Mouse (Mus musculus): ENCODE data around the gene Col4a1.

Gene Col4a1

GRCm38 (mm10) chr8:11327722-11328417, 15.2 kb upstream of the Col4a1 start:
- DNase-seq (ENCODE audit: low spot score): no peak

- no peak for DNase-seq (ENCODE audit: low spot score)
These were observed 14.7 kb upstream of the Col4a1 start for GRCm38 (mm10) chr8:11327298-11327697.

GRCm38 (mm10) chr8:11324801-11325395, 12.3 kb upstream of the Col4a1 start:
- no peak for DNase-seq (ENCODE audit: low spot score)

- DNase-seq (ENCODE audit: low spot score): no peak
These were observed 11.1 kb upstream of the Col4a1 start for GRCm38 (mm10) chr8:11323681-11324080.

- no peak for DNase-seq (ENCODE audit: low spot score)
These were observed 10.3 kb upstream of the Col4a1 start for GRCm38 (mm10) chr8:11322724-11323585.

- DNase-seq (ENCODE audit: low spot score): no peak
These were observed 9.2 kb upstream of the Col4a1 start for GRCm38 (mm10) chr8:11321841-11322240.

- DNase-seq (ENCODE audit: low spot score): no peak
These were observed 6.8 kb upstream of the Col4a1 start for GRCm38 (mm10) chr8:11319405-11319804.

- no peak for DNase-seq (ENCODE audit: low spot score)
These were observed 3.5 kb upstream of the Col4a1 start for GRCm38 (mm10) chr8:11316118-11316517.

- no peak for DNase-seq (ENCODE audit: low spot score)
These were observed 2.7 kb upstream of the Col4a1 start for GRCm38 (mm10) chr8:11315179-11315943.

GRCm38 (mm10) chr8:11314613-11315012, 2.0 kb upstream of the Col4a1 start:
- no peak for DNase-seq (ENCODE audit: low spot score)

GRCm38 (mm10) chr8:11313176-11314111, 818 bp upstream of the Col4a1 start:
- DNase-seq (ENCODE audit: low spot score): peak; percentile 23

GRCm38 (mm10) chr8:11311681-11312348, 811 bp downstream of the Col4a1 start:
- DNase-seq (ENCODE audit: low spot score): peak; percentile 33

GRCm38 (mm10) chr8:11310049-11310448, 2.6 kb downstream of the Col4a1 start:
- DNase-seq (ENCODE audit: low spot score): no peak

- no peak for DNase-seq (ENCODE audit: low spot score)
These were observed 3.4 kb downstream of the Col4a1 start for GRCm38 (mm10) chr8:11309226-11309625.

- DNase-seq (ENCODE audit: low spot score): no peak
These were observed 4.0 kb downstream of the Col4a1 start for GRCm38 (mm10) chr8:11308570-11308998.

- no peak for DNase-seq (ENCODE audit: low spot score)
These were observed 5.2 kb downstream of the Col4a1 start for GRCm38 (mm10) chr8:11307451-11307850.

- no peak for DNase-seq (ENCODE audit: low spot score)
These were observed 7.1 kb downstream of the Col4a1 start for GRCm38 (mm10) chr8:11305539-11305938.

GRCm38 (mm10) chr8:11304027-11304601, 8.5 kb downstream of the Col4a1 start:
- DNase-seq (ENCODE audit: low spot score): no peak

GRCm38 (mm10) chr8:11300436-11300835, 12.2 kb downstream of the Col4a1 start:
- no peak for DNase-seq (ENCODE audit: low spot score)

- no peak for DNase-seq (ENCODE audit: low spot score)
These were observed 13.4 kb downstream of the Col4a1 start for GRCm38 (mm10) chr8:11299317-11299602.
